Mouse (Mus musculus) megakaryocyte, embryonic 14.5 days (primary cell): ENCODE results near the gene Rnf31.

Source experiments
- FLI1 ChIP-seq: IDR thresholded peaks from 2 replicates; pipeline ENCODE4 v1.6.1; 2012; ENCODE audit warnings: low read length, inconsistent platforms, mixed read lengths
- GATA1 ChIP-seq: IDR thresholded peaks from 3 replicates; pipeline ENCODE4 v1.6.1; 2012; ENCODE audit warnings: mixed read lengths, low read length, inconsistent platforms, borderline replicate concordance

DNA sequence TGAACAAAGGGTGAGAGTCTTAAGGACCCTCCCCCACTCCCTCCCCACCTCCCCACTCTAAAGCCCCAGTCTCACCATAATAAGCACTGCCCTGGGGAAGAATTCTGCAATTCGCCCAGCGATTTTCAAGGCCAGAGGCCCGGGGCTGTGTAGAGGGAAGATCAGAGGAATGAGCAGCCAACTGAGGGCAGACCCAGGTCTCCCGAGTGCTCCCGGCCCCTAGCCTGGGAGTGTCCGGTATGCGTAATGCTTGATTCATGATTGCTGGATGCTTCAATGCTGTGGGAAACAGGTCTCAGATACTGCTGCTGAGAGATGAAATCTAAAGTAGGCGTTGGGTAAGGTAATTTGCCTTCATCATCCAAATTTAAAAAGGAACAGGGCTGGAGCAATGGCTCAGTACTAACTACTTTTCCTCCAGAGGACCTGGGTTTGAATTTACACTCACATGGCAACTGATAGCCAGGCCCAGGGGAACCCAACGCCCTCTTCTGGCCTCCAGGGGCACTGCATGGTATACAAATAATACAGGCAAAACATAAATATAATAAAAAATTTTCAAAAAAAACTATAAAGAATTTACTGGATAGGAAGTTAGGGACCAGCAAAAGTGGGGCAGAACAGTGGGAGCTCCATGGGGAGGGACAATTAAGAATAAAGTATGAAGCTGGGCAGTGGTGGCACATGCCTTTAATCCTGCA lies 9.4 kb upstream of the Rnf31 start:
- TF ChIP-seq FLI1 (no peak), GATA1 (no peak)
